Mouse (Mus musculus): ENCODE data around the gene Synj1. TPM values are rescaled to one million over a fixed set of nuclear protein-coding genes. Genes with fewer than 3 reads are reported as not detected.

Synj1 gene
- polyA plus RNA-seq, 1 experiment from 2014 or later, result 15.5 TPM

DNA sequence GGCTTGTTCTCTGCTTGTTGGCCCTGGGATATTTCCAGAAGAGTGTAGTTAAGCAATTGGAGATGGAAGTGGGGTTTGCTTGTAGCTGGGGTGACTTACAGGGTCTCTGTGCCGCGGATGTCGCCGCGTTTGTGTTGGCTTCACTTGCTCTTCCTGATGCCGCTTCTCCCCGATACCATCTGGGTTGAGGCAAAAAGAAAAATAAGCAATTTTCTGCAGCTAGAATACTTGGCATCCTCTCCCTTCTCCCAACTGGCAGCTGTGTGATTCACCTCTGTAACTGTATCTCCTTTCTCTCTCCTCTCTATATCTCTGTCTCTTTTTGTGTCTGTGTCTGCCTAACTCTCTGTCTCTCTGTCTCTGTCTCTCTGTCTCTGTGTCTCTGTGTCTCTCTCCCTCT lies 118.1 kb downstream of the Synj1 start:
- H3K4me3 ChIP-seq (ENCODE audit: low read length), result no peak overlapping the region
- H3K27ac ChIP-seq (ENCODE audit: low read depth, low read length), result no peak overlapping the region
- H3K9ac ChIP-seq (ENCODE audit: low read depth, low read length), result no peak overlapping the region
- H3K4me1 ChIP-seq (ENCODE audit: control insufficient read depth, insufficient read depth, low read length), result peaks cover 10% of the 10 kb centered on the region; the same call in 1 of the 2 replicates
- H3K9me3 ChIP-seq (ENCODE audit: control insufficient read depth, low read length), result no peaks in the 10 kb centered on the region
- 0 out of 2 replicates have a peak, but pooled peaks cover 4% of the 10 kb centered on the region for H3K27me3 ChIP-seq (ENCODE audit: control insufficient read depth, insufficient read depth, low read length)
- no peak for ATAC-seq (ENCODE audit: low FRiP score, low TSS enrichment)
- H3K36me3 ChIP-seq (ENCODE audit: control insufficient read depth, insufficient read depth, low read length), result no peaks in the 10 kb centered on the region
- WGBS, result 61% methylated on average over 7 of the region's 7 CpGs
- H3K4me2 ChIP-seq (replicated peaks; ENCODE audit: low read depth, low read length), result no peak overlapping the region

DNA sequence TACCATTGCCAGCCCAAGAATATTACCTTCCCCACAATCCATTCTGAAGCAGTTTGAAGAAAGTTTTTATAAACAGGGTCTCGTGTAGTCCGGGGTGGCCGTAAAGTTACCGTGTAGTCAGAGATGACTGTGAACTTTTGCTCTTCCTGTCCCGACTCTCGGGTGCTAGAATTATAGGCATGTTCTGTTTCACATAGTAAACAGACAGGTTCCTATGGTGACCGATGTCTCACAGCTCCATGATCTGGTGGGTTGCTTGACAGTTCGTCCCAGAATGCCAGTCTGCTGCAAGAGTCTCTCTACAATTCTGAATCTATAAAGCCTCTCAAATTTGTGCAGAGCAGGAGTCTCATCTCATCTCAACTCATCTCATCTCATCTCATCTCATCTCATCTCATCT lies 119.0 kb downstream of the Synj1 start:
- H3K4me2 ChIP-seq (replicated peaks; ENCODE audit: low read depth, low read length), result no peak overlapping the region; the same call in 1 of the 2 replicates
- 15% methylated on average over 8 of the region's 8 CpGs for WGBS
- no peaks in the 10 kb centered on the region for H3K9me3 ChIP-seq (ENCODE audit: control insufficient read depth, low read length)
- H3K27ac ChIP-seq (ENCODE audit: low read depth, low read length), result no peak overlapping the region
- H3K4me1 ChIP-seq (ENCODE audit: control insufficient read depth, insufficient read depth, low read length), result peaks cover 10% of the 10 kb centered on the region; the same call in 1 of the 2 replicates
- peak; percentile 54; the same call in 1 of the 2 replicates for ATAC-seq (ENCODE audit: low FRiP score, low TSS enrichment)
- H3K27me3 ChIP-seq (ENCODE audit: control insufficient read depth, insufficient read depth, low read length), result 0 out of 2 replicates have a peak, but pooled peaks cover 4% of the 10 kb centered on the region
- no peak overlapping the region for H3K9ac ChIP-seq (ENCODE audit: low read depth, low read length)
- no peak overlapping the region for H3K4me3 ChIP-seq (ENCODE audit: low read length)
- H3K36me3 ChIP-seq (ENCODE audit: control insufficient read depth, insufficient read depth, low read length), result no peaks in the 10 kb centered on the region

DNA sequence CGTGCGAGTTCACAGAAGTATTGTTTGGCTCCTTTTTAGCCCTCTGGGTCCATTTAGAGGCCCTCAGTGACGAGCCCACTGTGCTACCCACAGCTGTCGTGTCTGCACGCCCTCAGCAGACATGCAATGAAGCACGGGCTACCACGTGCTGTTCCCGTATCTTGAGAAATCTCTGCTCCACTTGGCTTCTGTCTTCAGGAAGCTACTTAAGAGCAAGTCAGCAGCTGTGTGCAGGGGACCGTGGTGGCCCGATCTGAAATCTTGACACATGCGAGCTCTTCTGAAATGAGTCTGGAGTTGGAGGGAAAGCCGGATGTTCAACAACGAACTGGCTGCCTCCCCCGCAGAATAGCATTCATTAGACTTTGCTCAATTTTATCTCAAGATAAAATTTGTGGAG lies 119.5 kb downstream of the Synj1 start:
- no peak overlapping the region for H3K4me3 ChIP-seq (ENCODE audit: low read length)
- H3K4me2 ChIP-seq (replicated peaks; ENCODE audit: low read depth, low read length), result no peak overlapping the region; the same call in 1 of the 2 replicates
- H3K4me1 ChIP-seq (ENCODE audit: control insufficient read depth, insufficient read depth, low read length), result peaks cover 10% of the 10 kb centered on the region; the same call in 1 of the 2 replicates
- peak; percentile 60; the same call in 1 of the 2 replicates for ATAC-seq (ENCODE audit: low FRiP score, low TSS enrichment)
- 23% methylated on average over 14 of the region's 14 CpGs for WGBS
- H3K27ac ChIP-seq (ENCODE audit: low read depth, low read length), result no peak overlapping the region
- H3K9ac ChIP-seq (ENCODE audit: low read depth, low read length), result no peak overlapping the region
- H3K36me3 ChIP-seq (ENCODE audit: control insufficient read depth, insufficient read depth, low read length), result no peaks in the 10 kb centered on the region
- no peaks in the 10 kb centered on the region for H3K9me3 ChIP-seq (ENCODE audit: control insufficient read depth, low read length)
- H3K27me3 ChIP-seq (ENCODE audit: control insufficient read depth, insufficient read depth, low read length), result 0 out of 2 replicates have a peak, but pooled peaks cover 4% of the 10 kb centered on the region

DNA sequence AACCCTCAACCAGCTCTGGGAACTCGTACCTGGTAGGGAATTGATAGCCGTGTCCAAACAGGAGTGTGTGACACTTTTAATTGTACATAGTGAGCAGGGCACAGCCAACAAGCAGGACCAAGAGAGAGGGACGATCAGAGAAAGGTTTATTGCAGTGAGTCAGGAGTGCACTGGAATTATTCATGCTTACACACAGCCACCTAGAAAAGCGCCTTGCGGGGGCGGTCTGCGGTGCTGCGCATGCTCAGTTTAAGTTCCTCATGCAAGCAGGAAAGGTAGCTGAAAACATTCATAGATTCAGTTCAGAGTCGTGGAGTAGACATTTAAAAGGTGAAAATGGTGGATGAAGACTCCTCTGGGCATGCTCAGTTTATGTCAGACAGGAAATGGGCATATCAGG lies 120.4 kb downstream of the Synj1 start:
- ATAC-seq (ENCODE audit: low FRiP score, low TSS enrichment), result no peak
- Histone ChIP-seq H3K9ac (ENCODE audit: low read depth, low read length) (no peak overlapping the region), H3K4me3 (ENCODE audit: low read length) (no peak overlapping the region), H3K27ac (ENCODE audit: low read depth, low read length) (no peak overlapping the region), H3K27me3 (ENCODE audit: control insufficient read depth, insufficient read depth, low read length) (0 out of 2 replicates have a peak, but pooled peaks cover 4% of the 10 kb centered on the region), H3K9me3 (ENCODE audit: control insufficient read depth, low read length) (no peaks in the 10 kb centered on the region), H3K4me1 (ENCODE audit: control insufficient read depth, insufficient read depth, low read length) (peaks cover 10% of the 10 kb centered on the region; the same call in 1 of the 2 replicates), H3K36me3 (ENCODE audit: control insufficient read depth, insufficient read depth, low read length) (no peaks in the 10 kb centered on the region), H3K4me2 (replicated peaks; ENCODE audit: low read depth, low read length) (no peak overlapping the region)
- 77% methylated on average over 9 of the region's 9 CpGs for WGBS

Small RNAs within 50 kb of the gene (microRNA-seq; reads per million reads assigned to microRNA genes)
- not detected for gene Gm22933

Other genes starting within 250 kb of the Synj1 start
- gene Urb1, start 200.9 kb downstream of the Synj1 start, polyA plus RNA-seq (2014; fragmentation: Nextera tagmentation; extraction: Ambion mirVana), result 10.5 and 13.5 TPM in 2 replicates
- gene Eva1c, start 184.6 kb downstream of the Synj1 start, polyA plus RNA-seq (2014; fragmentation: Nextera tagmentation; extraction: Ambion mirVana), result 0.20 and 0.51 TPM in 2 replicates
- 47.7 and 50.7 TPM in 2 replicates for gene Cfap298, start 76.2 kb downstream of the Synj1 start, polyA plus RNA-seq (2014; fragmentation: Nextera tagmentation; extraction: Ambion mirVana)
- 46.9 and 75.6 TPM in 2 replicates for gene Paxbp1, start 33.2 kb upstream of the Synj1 start, polyA plus RNA-seq (2014; fragmentation: Nextera tagmentation; extraction: Ambion mirVana)
- gene 4932438H23Rik, start 83.8 kb upstream of the Synj1 start, polyA plus RNA-seq (2014; fragmentation: Nextera tagmentation; extraction: Ambion mirVana), result 0.50 TPM in 1 of 2 replicates, not detected in the other
- not detected in 2 replicates for gene Olig2, start 214.1 kb upstream of the Synj1 start, polyA plus RNA-seq (2014; fragmentation: Nextera tagmentation; extraction: Ambion mirVana)

Measured in kidney, embryonic 14.5 days (tissue).